Mouse (Mus musculus) T-cell, adult 66 days (primary cell): ENCODE measurements around the gene Top3a. TPM values are rescaled to one million over a fixed set of nuclear protein-coding genes. Genes with fewer than 3 reads are reported as not detected.

Experiments used
- total RNA-seq, 2 experiments: library from RNA; stranded (reverse); gene quantifications; 3 replicates in 1 of 2; 4 replicates in 1 of 2; pipeline ENCODE4 v1.2.4; 2023

The Top3a gene
- total RNA-seq: 10 to 100 TPM; 23.1 to 25.3 TPM

DNA sequence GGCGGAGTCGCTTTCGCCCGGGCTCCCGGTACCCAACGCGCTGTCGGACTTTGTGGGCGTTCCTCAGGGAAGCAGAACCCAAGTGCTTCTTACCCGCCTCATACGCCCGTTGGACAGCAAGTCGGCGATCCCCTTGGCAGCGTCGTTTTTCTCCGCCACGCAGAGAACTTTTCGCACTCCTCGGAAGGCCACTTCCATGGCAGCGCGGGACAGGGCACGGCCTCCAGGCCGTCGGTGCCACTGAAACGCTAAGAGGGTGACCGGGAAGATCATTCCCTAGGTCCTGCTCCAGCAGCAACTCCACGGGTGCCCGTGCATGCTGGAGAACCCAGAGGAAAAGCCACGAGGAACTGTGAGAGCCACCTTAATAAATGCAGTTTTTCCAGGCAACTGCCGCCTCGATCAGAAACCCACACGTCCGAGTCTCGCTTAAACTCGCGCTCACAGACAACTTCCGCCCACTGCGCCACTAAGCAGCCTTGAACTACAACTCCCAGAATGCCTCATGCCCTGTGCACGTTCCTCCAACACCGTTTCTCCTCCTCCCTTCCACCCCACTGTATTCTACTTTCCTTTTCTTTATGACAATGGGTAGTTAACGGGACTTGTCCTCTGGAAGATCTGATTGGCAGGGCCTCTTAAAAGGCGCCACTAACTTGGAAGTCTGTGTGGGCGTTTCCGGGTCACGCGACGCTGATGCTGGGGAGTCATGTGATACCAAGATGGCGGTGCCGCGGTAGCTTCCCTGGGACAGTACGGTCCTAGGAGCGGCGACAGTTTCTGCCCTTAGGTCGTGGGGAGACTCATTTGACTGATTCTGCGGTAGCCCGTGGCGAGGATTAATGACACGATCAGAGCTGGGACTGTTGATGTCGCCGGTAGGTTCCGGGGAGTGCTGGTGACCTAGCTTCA lies at the start of gene Top3a, which contains the start of gene Smcr8:
TSS of gene Top3a (minus strand) at position 537 of the 912 bp plus-strand sequence.
TSS of gene Smcr8 (plus strand) at position 696 of the 912 bp plus-strand sequence.

GRCm38 (mm10) chr11:60811618-60812017 lies 34.5 kb upstream of the Top3a start, which contains the start of gene Shmt1:
TSS of gene Shmt1 (minus strand) at chr11:60811718.

DNA sequence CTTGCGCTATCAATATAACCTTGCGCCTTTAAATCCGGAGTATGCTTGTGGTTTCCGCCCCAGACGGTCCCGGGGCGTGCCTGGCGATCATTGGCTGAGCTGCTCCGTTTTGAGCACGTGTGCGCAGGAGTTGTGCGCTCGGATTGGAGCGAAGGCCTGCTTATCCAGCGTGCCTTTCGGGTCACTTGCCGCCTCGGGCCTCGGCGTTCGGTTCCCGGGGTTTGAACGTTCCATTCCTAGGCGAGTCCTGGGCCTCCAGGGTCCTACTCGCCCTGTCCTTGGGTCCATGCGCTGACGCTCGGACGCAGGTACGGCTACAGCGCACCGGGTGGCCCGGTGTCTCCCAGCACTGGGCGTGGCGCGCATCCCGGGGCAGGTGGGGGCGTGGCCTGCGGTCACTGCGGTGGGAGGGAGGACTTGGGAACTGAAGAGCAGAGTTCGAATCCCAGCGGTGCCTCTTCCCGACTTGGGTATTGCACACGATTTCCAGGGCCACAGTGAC lies 48.9 kb downstream of the Top3a start, which contains the start of gene Mief2:
TSS of gene Mief2 (plus strand) at position 139 of the 502 bp plus-strand sequence.

DNA sequence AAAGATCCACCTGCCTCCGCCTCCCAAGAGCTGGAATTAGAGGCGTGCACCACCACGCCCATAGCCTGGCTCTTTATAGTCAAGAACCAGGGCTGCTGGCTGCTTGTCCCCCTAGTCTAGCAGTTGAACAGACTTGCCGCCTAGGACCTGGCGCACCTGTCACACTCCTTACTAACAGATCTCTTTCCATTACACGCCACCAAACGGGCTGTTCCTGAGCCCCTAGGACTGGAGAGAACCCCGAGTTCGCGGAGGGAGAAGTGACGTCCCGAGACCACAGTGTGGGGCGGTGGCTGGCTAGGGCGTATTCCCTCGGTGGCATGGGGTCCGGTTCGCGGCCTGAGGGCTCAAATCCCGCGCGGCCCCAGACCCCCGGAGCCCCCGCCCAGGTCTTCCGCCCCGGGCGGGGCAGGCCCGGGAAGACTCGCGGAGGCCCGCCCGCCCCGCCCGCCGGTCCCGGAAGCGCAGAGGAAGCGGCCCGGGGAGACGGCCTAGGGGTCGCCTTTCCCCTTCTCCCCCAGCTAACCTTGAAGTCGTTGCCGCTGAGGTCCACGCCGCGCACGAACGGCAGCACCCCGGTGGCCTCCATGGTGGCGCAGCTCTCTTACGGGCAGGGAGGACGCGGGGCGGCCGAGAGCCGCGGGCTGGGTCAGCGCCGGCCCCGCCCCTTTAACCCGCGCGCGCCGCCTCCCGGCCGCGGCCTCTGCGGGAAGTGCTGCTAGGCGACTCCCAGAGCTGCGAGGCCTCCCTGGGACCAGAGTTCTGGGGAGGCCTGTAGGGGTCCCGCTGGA lies 50.4 kb downstream of the Top3a start, which contains the start of gene Flii:
TSS of gene Flii (minus strand) at position 663 of the 791 bp plus-strand sequence.

DNA sequence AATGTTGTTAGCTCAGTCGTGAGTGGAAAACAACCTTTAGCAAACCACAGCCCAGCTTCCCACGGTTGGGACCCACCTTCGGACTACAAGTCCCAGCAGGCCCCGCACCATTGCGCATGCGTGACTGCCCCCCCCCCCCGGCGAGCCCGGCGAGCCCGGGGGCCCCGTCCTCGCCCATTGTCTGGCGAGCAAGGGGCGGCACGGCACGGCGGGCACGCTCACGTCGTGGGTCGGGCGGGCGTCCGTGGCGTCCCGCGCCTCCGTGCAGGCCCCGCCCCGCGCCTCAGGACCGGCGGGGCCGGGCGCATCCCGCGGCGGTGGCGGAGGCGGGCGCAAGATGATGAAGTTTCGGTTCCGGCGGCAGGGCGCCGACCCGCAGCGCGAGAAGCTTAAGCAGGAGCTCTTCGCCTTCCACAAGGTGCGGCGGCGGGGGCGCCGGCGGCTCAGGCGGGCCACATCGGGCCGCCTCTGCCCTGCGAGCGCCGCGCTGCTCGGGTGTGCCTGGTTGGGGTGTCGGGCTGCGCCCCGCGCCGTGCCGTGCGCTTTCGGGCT lies 77.6 kb downstream of the Top3a start, which contains the start of gene Llgl1:
TSS of gene Llgl1 (plus strand) at position 200 of the 552 bp plus-strand sequence.

Other genes with a start within 250 kb of the Top3a start
- gene Alkbh5, start 241.0 kb downstream of the Top3a start, total RNA-seq: 10 to 100 TPM; 69.8 to 78.6 TPM
- 10 to 100 TPM; 38.2 to 41.0 TPM for gene Llgl1, start 77.6 kb downstream of the Top3a start, total RNA-seq
- gene Flii, start 50.1 kb downstream of the Top3a start, total RNA-seq: 100 to 1,000 TPM; 187 to 190 TPM
- 10 to 100 TPM in 1 of 2 experiments, 1 to 10 TPM in 1; 8.6 to 12.6 TPM for gene Mief2, start 49.0 kb downstream of the Top3a start, total RNA-seq
- gene Smcr8, start 159 bp upstream of the Top3a start, total RNA-seq: 10 to 100 TPM; 80.7 to 87.2 TPM
- 1 to 10 TPM; 8.6 to 9.2 TPM for gene Shmt1, start 34.4 kb upstream of the Top3a start, total RNA-seq
- 10 to 100 TPM; 16.1 to 17.1 TPM for gene Dhrs7b, start 53.3 kb upstream of the Top3a start, total RNA-seq
- 10 to 100 TPM; 27.8 to 28.8 TPM for gene Tmem11, start 101.9 kb upstream of the Top3a start, total RNA-seq
- gene Natd1, start 137.4 kb upstream of the Top3a start, total RNA-seq: 10 to 100 TPM in 1 of 2 experiments, 1 to 10 TPM in 1; 9.5 to 10.5 TPM
- 10 to 100 TPM; 33.9 to 35.5 TPM for gene Map2k3, start 154.7 kb upstream of the Top3a start, total RNA-seq
- gene Kcnj12, start 245.2 kb upstream of the Top3a start, total RNA-seq: not detected